Mouse (Mus musculus) spleen, adult 2 months (tissue): ENCODE data around the gene Plpp3.

Source experiments
- CTCF ChIP-seq: fragments of 200-500 bp; IDR thresholded peaks from 2 replicates; pipeline ENCODE4 v1.5.1; 2011; ENCODE audit warnings: mild to moderate bottlenecking, inconsistent platforms; ENCODE audit not compliant: insufficient read depth, insufficient read length, insufficient replicate concordance; ENCODE audit errors: extremely low read depth
- POLR2A ChIP-seq: fragments of 200-500 bp; IDR thresholded peaks from 2 replicates; pipeline ENCODE4 v1.6.1; 2011; ENCODE audit warnings: low read depth, low read length, inconsistent platforms

DNA sequence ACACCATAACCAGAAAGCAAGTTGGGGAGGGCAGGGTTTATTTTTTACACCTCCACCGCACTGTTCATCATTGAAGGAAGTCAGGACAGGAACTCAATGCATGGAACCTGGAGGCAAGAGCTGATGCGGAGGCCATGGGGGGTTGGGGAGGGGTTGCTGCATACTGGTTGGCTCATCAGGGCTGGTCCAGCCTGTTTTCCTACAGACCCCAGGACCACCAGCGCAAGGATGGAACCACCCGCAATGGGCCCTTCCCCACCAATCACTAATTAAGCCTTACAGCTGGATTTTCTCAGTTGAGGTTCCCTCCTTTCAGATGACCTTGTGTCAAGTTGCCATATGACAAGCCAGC lies 46.5 kb upstream of the Plpp3 start:
- TF ChIP-seq POLR2A (no peak), CTCF (no peak)
